Mouse (Mus musculus) liver, postnatal 0 days (tissue): ENCODE measurements around the gene Vgf.

Source experiments
- CTCF ChIP-seq: sonication (generic); IDR thresholded peaks from 2 replicates; pipeline ENCODE4 v1.5.1; 2016; ENCODE audit warnings: antibody characterized with exemption, low read depth
- EP300 ChIP-seq: IDR thresholded peaks from 2 replicates; pipeline ENCODE4 v1.6.1; 2016; ENCODE audit warnings: antibody characterized with exemption, low read depth, mild to moderate bottlenecking

DNA sequence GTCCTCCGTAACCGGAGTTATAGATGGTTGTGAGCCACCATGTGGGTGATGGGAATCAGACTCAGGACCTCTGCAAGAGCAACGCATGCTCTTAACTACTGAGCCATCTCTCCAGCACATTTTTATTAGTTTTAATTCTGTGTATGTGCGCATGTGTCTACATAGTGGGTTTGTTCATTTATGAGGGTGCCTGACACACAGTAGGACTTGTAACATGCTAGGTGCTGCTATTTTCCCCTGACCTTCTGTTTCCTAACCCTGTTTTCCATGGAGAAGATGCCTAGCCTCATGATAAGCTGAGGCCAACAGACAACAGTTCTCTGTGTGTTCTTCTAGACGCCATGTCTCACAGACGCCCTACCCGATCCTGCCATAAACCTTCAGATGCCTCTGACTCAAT, 17.8 kb downstream of the Vgf start:
- TF ChIP-seq CTCF (no peak), EP300 (no peak)
